Mouse (Mus musculus) T-helper 17 cell (primary cell): ENCODE results near the gene Prlh.

Experiments
- in situ Hi-C, 2 experiments: fragments of 300-600 bp; cut with MboI, MseI; formaldehyde crosslinking; loops; 1 replicate in 1 of 2; 2 replicates in 1 of 2; pipeline ENCODE4 v1.15.1; 2025; ENCODE audit warnings: high pct_unique_total_duplicates in 2 of 2

Prlh gene

DNA sequence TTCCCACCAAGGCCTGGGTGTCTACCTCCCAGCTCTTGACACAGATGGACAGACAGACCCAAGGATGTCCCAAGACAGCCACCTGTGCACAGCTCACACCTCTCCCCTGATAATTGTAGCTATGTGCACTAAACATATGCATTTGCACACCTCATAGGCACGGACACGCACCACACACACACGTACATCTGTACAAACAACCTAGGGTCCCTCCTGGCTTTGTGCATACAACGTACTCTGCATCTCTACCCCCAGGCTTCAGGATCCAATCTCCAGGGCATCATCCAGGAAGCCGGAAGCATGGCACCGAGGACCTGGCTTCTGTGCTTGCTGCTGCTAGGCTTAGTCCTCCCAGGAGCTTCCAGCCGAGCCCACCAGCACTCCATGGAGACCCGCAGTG lies at the start of gene Prlh:
Gene Prlh (plus strand): TSS at position 301 of the 400 bp plus-strand sequence.
- in situ Hi-C loops: no loop called here

- in situ Hi-C loops: no loop called here
Measured at GRCm38 (mm10) chr1:90903211-90903945, 49.5 kb upstream of the Prlh start.

GRCm38 (mm10) chr1:90903971-90904458 lies 48.9 kb upstream of the Prlh start:
- in situ Hi-C loops: no loop called here

GRCm38 (mm10) chr1:90904729-90905404 lies 48.0 kb upstream of the Prlh start:
- in situ Hi-C loops: loop anchor here in 1 of 2 experiments (5.0 kb wide), 1 partner anchor 52 kb away; no protein-coding TSS in a partner anchor

- in situ Hi-C loops: loop anchor here in 1 of 2 experiments (5.0 kb wide), 1 partner anchor 51 kb away; no protein-coding TSS in a partner anchor
Measured at GRCm38 (mm10) chr1:90906357-90906756, 46.6 kb upstream of the Prlh start.

DNA sequence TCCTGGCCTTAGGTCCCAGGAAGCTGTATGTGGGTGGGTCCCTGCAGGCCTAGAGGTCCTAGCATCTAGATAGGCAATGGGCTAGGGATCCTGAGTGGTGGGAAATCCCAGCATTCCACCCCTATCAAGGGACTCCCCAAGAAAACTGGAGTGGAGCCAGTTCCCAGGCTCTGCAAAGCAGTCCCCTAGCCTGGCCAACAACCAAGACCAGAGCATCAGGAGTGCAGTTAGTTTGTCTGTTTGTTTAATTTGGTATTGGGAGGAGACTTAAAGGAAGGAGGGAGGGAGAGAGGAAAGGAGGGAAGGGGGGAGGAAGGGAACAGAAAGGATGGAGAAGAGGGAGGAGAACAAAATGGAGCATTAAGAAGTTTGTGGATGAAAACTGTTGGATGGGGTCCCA lies 43.7 kb upstream of the Prlh start:
- in situ Hi-C loops: loop anchor here in 1 of 2 experiments (5.0 kb wide), 1 partner anchor 48 kb away; no protein-coding TSS in a partner anchor

DNA sequence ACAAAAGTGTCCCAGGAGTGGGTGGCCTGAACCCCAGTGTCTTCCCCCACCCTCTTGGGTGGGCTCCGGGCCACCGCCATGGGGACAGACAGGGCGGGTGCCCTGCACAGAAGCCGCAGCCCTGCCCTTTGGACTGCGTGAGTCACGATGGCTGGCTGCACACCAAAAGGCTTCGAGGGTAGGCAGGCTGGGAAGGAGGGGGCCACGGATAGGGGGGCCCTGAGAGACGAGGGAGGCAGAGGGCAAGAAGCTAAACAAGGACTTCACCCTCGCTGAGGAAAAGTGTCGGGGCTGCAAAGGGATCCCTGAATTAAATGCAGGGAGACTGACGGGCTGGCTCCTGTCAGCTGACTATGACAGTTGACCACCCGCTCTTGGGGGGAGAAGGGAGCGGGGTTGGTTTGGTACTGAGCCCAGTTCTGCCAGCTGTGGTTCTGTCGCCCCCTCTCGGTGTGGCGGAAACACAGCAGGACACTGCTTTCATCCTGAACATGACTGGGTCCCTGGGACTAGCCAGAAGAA lies 43.2 kb upstream of the Prlh start:
- in situ Hi-C loops: loop anchor here in 1 of 2 experiments (5.0 kb wide), 1 partner anchor 48 kb away; no protein-coding TSS in a partner anchor

GRCm38 (mm10) chr1:90913231-90913630 lies 39.7 kb upstream of the Prlh start:
- in situ Hi-C loops: no loop called here

DNA sequence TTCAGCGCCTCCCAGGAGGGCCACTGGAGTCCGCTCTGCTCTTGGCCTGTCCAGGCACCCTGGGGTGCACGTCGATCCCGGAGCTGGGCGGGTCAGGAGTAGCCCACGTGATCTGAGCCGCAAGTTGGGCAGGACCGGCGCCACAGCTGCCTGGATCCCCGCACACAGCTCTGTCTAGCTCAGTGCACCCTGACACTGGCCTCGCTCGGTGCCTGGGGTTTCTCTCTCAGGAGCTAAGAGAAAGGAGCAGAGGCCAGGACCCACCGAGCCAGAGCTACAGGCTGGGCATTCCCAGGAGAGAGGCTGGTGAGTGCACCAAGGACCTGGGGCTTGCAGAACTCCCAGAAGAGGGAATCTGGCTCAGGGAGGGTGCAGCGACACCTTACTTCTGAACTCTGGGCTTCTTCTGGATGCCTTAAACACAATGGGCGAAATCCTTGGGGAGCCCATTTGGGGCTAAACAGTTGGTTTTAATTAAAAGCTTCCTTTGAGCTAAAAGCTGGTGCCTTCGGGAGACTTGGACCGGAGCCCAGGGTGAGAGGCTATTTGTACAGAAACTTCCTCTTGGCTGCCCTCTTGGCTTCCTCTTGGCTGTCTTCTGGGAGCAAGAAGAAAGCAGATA lies 37.8 kb upstream of the Prlh start, which contains the start of gene Mlph:
Gene Mlph (plus strand): TSS at position 138 of the 622 bp plus-strand sequence.
- in situ Hi-C loops: no loop called here

DNA sequence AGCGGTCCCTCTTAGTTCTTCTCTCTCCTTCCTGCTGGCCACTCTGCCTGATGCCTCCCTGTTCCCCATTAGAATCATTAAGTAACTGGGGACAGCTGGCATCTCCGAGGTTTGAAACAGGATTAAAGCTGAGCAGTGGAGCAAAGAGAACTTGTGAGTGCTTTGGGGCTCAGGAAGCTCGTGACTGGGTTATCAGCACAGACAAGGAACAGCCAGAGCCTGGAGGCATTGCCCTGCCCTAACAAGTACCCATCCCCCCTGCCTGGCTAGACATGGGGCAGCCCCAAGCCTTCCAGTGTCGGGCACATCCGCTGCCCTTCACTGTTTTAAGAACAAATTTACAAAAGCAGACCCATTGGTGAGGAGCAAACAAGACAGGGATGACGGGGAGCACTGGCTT lies 35.4 kb upstream of the Prlh start:
- in situ Hi-C loops: no loop called here

GRCm38 (mm10) chr1:90921687-90922086 lies 31.2 kb upstream of the Prlh start:
- in situ Hi-C loops: no loop called here

DNA sequence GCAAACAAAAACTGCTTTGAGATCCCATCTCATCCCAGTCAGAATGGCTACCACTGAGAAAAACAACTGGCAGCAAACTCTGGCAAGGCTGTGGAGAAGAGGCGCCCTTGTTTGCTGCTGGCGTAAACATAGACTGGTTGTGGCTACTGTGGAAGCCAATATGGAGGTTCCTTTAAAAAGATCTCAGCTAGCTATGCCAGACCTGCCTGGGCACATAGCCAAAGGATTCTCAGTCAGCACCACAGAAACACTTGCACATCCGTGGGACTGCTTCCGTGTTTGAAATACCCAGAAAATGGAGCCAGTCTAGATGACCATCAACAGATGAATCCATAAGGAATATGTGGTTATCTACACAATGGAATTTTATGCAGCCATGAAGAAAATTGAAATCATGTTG lies 26.9 kb upstream of the Prlh start:
- in situ Hi-C loops: no loop called here

DNA sequence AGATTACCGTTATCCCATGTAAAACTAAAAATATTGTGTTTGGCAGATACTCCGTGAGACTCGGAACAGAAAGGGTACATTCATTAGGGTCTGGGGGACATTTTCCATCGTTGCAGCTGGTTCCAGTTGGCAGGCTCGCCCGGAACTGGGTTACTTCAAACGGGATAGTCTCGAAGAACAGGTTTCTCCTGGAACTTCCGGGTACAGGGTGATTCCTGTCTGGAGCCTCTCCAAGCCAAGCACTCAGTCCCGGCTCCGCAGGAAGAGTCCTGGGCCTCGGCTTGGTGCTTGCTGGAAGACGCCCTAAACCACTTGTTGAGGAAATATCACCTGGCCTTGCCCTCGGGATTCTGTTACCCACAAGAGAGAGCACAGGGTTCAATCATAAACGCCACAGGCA lies 25.6 kb upstream of the Prlh start:
- in situ Hi-C loops: no loop called here

DNA sequence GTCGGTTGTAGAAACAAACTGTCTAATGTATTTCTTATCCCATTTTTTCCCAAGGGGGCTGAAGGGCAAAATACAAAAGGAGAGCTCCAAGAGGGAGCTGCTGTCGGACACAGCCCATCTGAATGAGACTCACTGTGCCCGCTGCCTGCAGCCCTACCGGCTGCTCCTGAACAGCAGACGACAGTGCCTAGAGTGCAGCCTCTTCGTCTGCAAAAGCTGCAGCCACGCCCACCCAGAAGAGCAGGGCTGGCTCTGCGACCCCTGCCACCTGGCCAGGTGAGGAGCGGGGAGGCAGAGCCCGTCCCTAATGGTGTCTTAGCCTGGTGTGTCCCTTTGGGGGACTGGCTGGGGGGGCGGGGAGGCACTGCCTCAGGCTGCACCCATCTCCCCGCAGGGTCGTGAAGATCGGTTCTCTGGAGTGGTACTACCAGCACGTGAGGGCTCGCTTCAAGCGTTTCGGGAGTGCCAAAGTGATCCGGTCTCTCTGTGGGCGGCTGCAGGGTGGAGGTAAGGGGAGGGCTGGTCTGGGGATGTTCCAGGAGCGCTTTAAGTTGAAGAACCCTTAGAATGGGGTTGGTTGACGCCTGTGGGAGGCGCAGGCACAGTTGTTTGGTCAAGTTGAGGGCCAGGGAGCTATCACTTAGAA lies 24.9 kb upstream of the Prlh start:
- in situ Hi-C loops: no loop called here

- in situ Hi-C loops: no loop called here
Measured at GRCm38 (mm10) chr1:90928575-90928934, 24.4 kb upstream of the Prlh start.

- in situ Hi-C loops: no loop called here
Measured at GRCm38 (mm10) chr1:90933001-90933400, 19.9 kb upstream of the Prlh start.

DNA sequence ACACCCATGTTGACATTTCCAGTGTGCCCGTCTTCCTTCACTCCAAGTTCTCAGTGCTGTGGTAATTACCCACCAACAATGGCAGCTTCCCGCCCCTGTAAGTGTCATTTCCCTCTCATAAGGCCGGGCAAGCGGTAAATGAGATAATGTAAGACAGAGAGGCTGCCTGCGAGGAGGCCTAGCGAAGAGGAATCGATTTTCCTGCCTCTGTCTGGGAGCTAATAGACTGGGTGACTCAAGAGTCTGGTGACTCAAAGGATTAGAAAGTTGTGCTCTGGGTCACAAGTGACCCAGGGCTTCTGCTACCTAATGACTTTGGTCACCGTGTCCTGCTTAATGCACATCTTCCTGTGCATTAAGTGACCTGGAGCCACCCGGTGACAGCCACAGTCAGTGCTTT lies 15.9 kb upstream of the Prlh start:
- in situ Hi-C loops: no loop called here

DNA sequence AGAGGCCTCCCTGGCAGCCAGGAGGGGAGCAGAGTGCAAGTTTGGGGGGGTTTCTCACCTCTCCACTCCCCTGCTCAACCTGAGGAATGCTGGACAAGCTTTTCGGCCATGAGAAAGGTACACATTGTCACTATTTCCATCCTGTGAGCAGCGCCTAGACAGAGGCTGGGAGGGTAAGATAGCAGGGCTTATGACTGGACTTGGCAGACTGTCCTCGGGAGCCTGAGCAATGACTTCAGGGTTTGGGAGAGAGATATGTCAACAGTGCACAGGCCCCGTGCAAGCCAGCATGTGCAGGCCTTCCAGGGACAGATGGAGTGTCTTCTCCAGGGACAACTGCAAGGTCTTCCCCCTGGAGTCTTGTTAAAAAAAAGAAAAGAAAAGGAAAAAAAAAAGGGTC lies 12.9 kb upstream of the Prlh start:
- in situ Hi-C loops: no loop called here

- in situ Hi-C loops: loop anchor here in 1 of 2 experiments (5.0 kb wide), 1 partner anchor 298 kb away; no protein-coding TSS in a partner anchor
Measured at GRCm38 (mm10) chr1:90945171-90945570, 7.7 kb upstream of the Prlh start.

DNA sequence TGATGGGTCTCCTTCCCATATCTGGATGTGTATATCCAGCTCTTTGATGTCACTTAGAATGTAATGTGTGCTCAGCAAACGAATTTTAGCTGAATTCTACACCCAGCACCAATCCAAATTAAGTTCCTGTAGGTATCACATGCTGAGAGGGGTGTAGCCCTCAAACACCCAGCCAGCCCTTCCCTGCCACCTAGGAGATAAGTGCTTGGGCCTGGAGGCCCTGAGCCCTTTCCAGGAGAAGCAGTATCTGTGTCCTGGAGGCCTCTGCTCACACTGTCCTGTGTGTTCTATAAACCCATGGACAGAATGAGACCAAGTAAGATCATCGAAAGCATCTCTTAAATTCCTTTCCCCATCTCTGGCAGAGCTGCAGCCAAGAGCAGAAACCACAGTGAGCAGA lies 5.7 kb upstream of the Prlh start:
- in situ Hi-C loops: loop anchor here in 1 of 2 experiments (5.0 kb wide), 1 partner anchor 300 kb away; no protein-coding TSS in a partner anchor

GRCm38 (mm10) chr1:90949309-90949708 lies 3.6 kb upstream of the Prlh start:
- in situ Hi-C loops: loop anchor here in 1 of 2 experiments (5.0 kb wide), 1 partner anchor 302 kb away; no protein-coding TSS in a partner anchor
